30 mouse cellular contexts compared by ENCODE assay signal in genomic region chr6:139075433-139075832, GRCm38 (mm10).
DNase-seq lines count a peak whose midpoint lies in the region; ATAC-seq and TF ChIP-seq lines count a peak whose summit lies in the region.
"Had no signal": no experiment of that assay in that cellular context is flagged by ENCODE, and none has a peak within 500 bp of the region (broad histone marks: within the 10 kb centered on the region; RNA-seq: fewer than 3 reads in every experiment).

No protein-coding gene starts in this region.

- ATAC-seq in hindbrain, embryonic 12.5 days (ENCODE audit: low FRiP score): 0 out of 2 replicates have a peak, but pooled peaks have one; percentile 40
- ATAC-seq in hindbrain, embryonic 14.5 days (ENCODE audit: low FRiP score): no peak
- peak; percentile 30; the same call in 1 of the 2 replicates for ATAC-seq in midbrain, embryonic 12.5 days (ENCODE audit: low FRiP score, low read depth)
- ATAC-seq in midbrain, embryonic 13.5 days: no peak
- ATAC-seq: activated CD4-positive, CD25-positive, alpha-beta regulatory T cell, adult 4 months; intestine, embryonic 15.5 days had no signal

- H3K9me3 ChIP-seq in hindbrain, embryonic 12.5 days (replicated peaks): no peaks in the 10 kb centered on the region
- no peaks in the 10 kb centered on the region for H3K9me3 ChIP-seq in hindbrain, embryonic 14.5 days (ENCODE audit: control insufficient read depth, low read length)
- no peaks in the 10 kb centered on the region for H3K9me3 ChIP-seq in midbrain, embryonic 12.5 days
- H3K9me3 ChIP-seq in midbrain, embryonic 13.5 days: no peaks in the 10 kb centered on the region
- H3K9me3 ChIP-seq: heart, embryonic 10.5 days; heart, embryonic 15.5 days; hindbrain, embryonic 15.5 days; intestine, embryonic 15.5 days; limb, embryonic 15.5 days; liver, embryonic 13.5 days; neural tube, embryonic 13.5 days; stomach, embryonic 15.5 days had no signal

- H3K27me3 ChIP-seq in hindbrain, embryonic 12.5 days: no peaks in the 10 kb centered on the region
- H3K27me3 ChIP-seq in hindbrain, embryonic 14.5 days (ENCODE audit: control insufficient read depth, insufficient read depth, low read length): no peaks in the 10 kb centered on the region
- H3K27me3 ChIP-seq in midbrain, embryonic 12.5 days: no peaks in the 10 kb centered on the region
- no peaks in the 10 kb centered on the region for H3K27me3 ChIP-seq in midbrain, embryonic 13.5 days
- H3K27me3 ChIP-seq: heart, embryonic 15.5 days; hindbrain, embryonic 15.5 days; intestine, embryonic 15.5 days; limb, embryonic 15.5 days; liver, embryonic 13.5 days; neural tube, embryonic 13.5 days; stomach, embryonic 15.5 days had no signal

- 57% methylated on average over 4 of the region's 4 CpGs for WGBS in hindbrain, embryonic 12.5 days
- WGBS in hindbrain, embryonic 14.5 days: 52% methylated on average over 4 of the region's 4 CpGs
- WGBS in midbrain, embryonic 12.5 days: 48% methylated on average over 4 of the region's 4 CpGs
- 48% methylated on average over 4 of the region's 4 CpGs for WGBS in midbrain, embryonic 13.5 days

- H3K4me3 ChIP-seq in hindbrain, embryonic 12.5 days: no peak overlapping the region
- H3K4me3 ChIP-seq in hindbrain, embryonic 14.5 days (replicated peaks; ENCODE audit: low read length): no peak overlapping the region
- no peak overlapping the region for H3K4me3 ChIP-seq in midbrain, embryonic 12.5 days
- H3K4me3 ChIP-seq in midbrain, embryonic 13.5 days (replicated peaks): no peak overlapping the region
- H3K4me3 ChIP-seq: heart, embryonic 10.5 days; heart, embryonic 15.5 days; hindbrain, embryonic 15.5 days; intestine, embryonic 15.5 days; limb, embryonic 15.5 days; liver, embryonic 13.5 days; neural tube, embryonic 13.5 days; stomach, embryonic 15.5 days had no signal

- no peak for TF ChIP-seq POLR2A in brain, embryonic 14.5 days (IDR thresholded peaks at IDR 0.05; ENCODE audit: borderline replicate concordance, extremely low read depth, insufficient read depth, insufficient read length, poor library complexity, severe bottlenecking)

- no peak for TF ChIP-seq CTCF in brain, embryonic 14.5 days (IDR thresholded peaks at IDR 0.05; ENCODE audit: borderline replicate concordance, extremely low read depth, insufficient read depth, insufficient read length)

- H3K9ac ChIP-seq in hindbrain, embryonic 12.5 days: no peak overlapping the region
- no peak overlapping the region for H3K9ac ChIP-seq in hindbrain, embryonic 14.5 days
- no peak overlapping the region for H3K9ac ChIP-seq in midbrain, embryonic 12.5 days (replicated peaks)
- H3K9ac ChIP-seq in midbrain, embryonic 13.5 days (replicated peaks): no peak overlapping the region
- H3K9ac ChIP-seq: heart, embryonic 15.5 days; hindbrain, embryonic 15.5 days; intestine, embryonic 15.5 days; limb, embryonic 15.5 days; liver, embryonic 13.5 days; neural tube, embryonic 13.5 days; stomach, embryonic 15.5 days had no signal

- no peak overlapping the region for H3K4me2 ChIP-seq in hindbrain, embryonic 12.5 days (replicated peaks)
- H3K4me2 ChIP-seq in hindbrain, embryonic 14.5 days (replicated peaks): no peak overlapping the region
- no peak overlapping the region for H3K4me2 ChIP-seq in midbrain, embryonic 12.5 days (replicated peaks)
- H3K4me2 ChIP-seq in midbrain, embryonic 13.5 days (replicated peaks): no peak overlapping the region
- H3K4me2 ChIP-seq: heart, embryonic 15.5 days; hindbrain, embryonic 15.5 days; intestine, embryonic 15.5 days; limb, embryonic 15.5 days; liver, embryonic 13.5 days; neural tube, embryonic 13.5 days; stomach, embryonic 15.5 days had no signal

- no peak for DNase-seq in hindbrain, embryonic 14.5 days (ENCODE audit: low spot score)
- DNase-seq in brain, embryonic 14.5 days (ENCODE audit: low read depth): peak; percentile 59
- peak; percentile 73 for DNase-seq in retina, postnatal 1 day
- DNase-seq: adrenal gland, adult 2 months; adrenal gland, postnatal 36 days; B cell, adult 2 months; cerebellum, adult 2 months; cerebellum, postnatal 36 days; gastrocnemius, postnatal 25 days; heart, adult 11 months; kidney, adult 2 months; kidney, postnatal 36 days; layer of hippocampus, postnatal 36 days; left cerebral cortex, postnatal 4 days; liver, embryonic 13.5 days; lung, adult 2 months; lung, postnatal 10 days; right cerebral cortex, postnatal 25 days had no signal

- no peak overlapping the region for H3K27ac ChIP-seq in hindbrain, embryonic 12.5 days
- H3K27ac ChIP-seq in hindbrain, embryonic 14.5 days: no peak overlapping the region
- H3K27ac ChIP-seq in midbrain, embryonic 12.5 days (replicated peaks): no peak overlapping the region
- H3K27ac ChIP-seq in midbrain, embryonic 13.5 days: no peak overlapping the region
- H3K27ac ChIP-seq: heart, embryonic 10.5 days; heart, embryonic 15.5 days; hindbrain, embryonic 15.5 days; intestine, embryonic 15.5 days; limb, embryonic 15.5 days; liver, embryonic 13.5 days; macrophage; neural tube, embryonic 13.5 days; stomach, embryonic 15.5 days had no signal

- H3K36me3 ChIP-seq in hindbrain, embryonic 12.5 days: no peaks in the 10 kb centered on the region
- H3K36me3 ChIP-seq in hindbrain, embryonic 14.5 days (replicated peaks; ENCODE audit: control insufficient read depth, insufficient read depth): no peaks in the 10 kb centered on the region
- no peaks in the 10 kb centered on the region for H3K36me3 ChIP-seq in midbrain, embryonic 12.5 days
- H3K36me3 ChIP-seq in midbrain, embryonic 13.5 days: no peaks in the 10 kb centered on the region
- H3K36me3 ChIP-seq: heart, embryonic 10.5 days; heart, embryonic 15.5 days; hindbrain, embryonic 15.5 days; intestine, embryonic 15.5 days; limb, embryonic 15.5 days; liver, embryonic 13.5 days; neural tube, embryonic 13.5 days; stomach, embryonic 15.5 days had no signal

- no peaks in the 10 kb centered on the region for H3K4me1 ChIP-seq in hindbrain, embryonic 12.5 days
- H3K4me1 ChIP-seq in hindbrain, embryonic 14.5 days (replicated peaks; ENCODE audit: control insufficient read depth, insufficient read depth, low read length): no peaks in the 10 kb centered on the region
- no peaks in the 10 kb centered on the region for H3K4me1 ChIP-seq in midbrain, embryonic 12.5 days
- no peaks in the 10 kb centered on the region for H3K4me1 ChIP-seq in midbrain, embryonic 13.5 days (replicated peaks)
- H3K4me1 ChIP-seq: heart, embryonic 10.5 days; heart, embryonic 15.5 days; hindbrain, embryonic 15.5 days; intestine, embryonic 15.5 days; limb, embryonic 15.5 days; liver, embryonic 13.5 days; neural tube, embryonic 13.5 days; stomach, embryonic 15.5 days had no signal

Comparison
In these comparisons a context has a peak if more than half of its experiments do, and no peak if none do; other contexts are left out.
1. ATAC-seq: peak in hindbrain, embryonic 12.5 days (single experiment) and midbrain, embryonic 12.5 days (single experiment); none in hindbrain, embryonic 14.5 days (single experiment) and midbrain, embryonic 13.5 days (single experiment).